Mouse (Mus musculus): ENCODE measurements around the gene Prpf3.
"Not testable (repeated sequence)": the region's sequence is repeated elsewhere in the genome, so short reads cannot be mapped to it uniquely, and the experiment has no call there.

Gene Prpf3

DNA sequence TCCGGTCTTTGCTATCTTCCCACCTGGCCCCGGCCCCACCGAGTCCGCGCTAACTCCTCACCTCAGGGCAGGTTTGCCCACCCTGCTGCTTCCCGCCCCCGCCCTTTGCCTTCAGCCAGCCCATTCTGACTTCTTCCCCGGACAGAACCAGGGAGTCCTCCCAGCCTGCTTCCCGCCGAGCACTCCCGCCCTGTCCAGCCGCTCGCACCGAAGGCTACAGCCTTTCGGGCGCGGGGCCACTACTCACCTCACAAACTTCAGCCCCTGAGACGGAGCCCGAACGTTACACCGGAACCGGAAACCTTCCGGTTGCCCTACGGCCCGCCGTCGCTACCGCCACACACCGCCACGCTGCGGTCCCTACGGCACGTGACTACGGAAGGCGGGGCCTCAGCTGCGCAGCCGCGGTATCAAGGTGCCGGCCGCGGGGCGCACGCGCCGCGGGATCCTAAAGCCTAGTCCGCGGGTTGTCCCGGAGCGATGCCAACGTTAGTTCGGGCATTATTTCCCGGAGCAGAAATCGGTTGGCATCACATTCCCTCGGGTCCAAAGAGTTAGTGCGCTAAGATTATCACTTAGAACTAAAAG, at the start of gene Prpf3:
Gene Prpf3, minus strand, starts transcription at position 384 of the 588 bp plus-strand sequence.
- DNase-seq = peak; percentile 96 to 98

- DNase-seq = peak; percentile 41 to 51
Observed at GRCm38 (mm10) chr3:95904568-95904967, 48.9 kb upstream of the Prpf3 start, which contains the start of gene Car14. Gene Car14, minus strand, starts transcription at chr3:95904691.

- peak in 1 of 2 experiments; percentile 51 for DNase-seq
Observed at GRCm38 (mm10) chr3:95903753-95904502, 48.2 kb upstream of the Prpf3 start.

GRCm38 (mm10) chr3:95902643-95903042, 47.0 kb upstream of the Prpf3 start:
- no peak for DNase-seq

DNA sequence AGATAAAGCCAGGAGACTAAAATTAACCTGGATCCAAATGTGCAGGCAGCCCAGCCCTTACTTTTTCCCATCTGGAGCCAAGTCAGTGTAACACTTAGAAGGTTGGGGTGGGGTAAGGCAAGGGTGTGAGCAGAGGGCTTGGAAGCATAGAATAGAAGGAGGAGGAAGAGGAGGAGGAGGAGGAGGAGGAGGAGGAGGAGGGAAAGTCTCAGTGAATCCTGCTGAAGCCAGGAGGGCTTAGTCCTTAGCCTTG, 46.6 kb upstream of the Prpf3 start:
- DNase-seq = no peak

DNA sequence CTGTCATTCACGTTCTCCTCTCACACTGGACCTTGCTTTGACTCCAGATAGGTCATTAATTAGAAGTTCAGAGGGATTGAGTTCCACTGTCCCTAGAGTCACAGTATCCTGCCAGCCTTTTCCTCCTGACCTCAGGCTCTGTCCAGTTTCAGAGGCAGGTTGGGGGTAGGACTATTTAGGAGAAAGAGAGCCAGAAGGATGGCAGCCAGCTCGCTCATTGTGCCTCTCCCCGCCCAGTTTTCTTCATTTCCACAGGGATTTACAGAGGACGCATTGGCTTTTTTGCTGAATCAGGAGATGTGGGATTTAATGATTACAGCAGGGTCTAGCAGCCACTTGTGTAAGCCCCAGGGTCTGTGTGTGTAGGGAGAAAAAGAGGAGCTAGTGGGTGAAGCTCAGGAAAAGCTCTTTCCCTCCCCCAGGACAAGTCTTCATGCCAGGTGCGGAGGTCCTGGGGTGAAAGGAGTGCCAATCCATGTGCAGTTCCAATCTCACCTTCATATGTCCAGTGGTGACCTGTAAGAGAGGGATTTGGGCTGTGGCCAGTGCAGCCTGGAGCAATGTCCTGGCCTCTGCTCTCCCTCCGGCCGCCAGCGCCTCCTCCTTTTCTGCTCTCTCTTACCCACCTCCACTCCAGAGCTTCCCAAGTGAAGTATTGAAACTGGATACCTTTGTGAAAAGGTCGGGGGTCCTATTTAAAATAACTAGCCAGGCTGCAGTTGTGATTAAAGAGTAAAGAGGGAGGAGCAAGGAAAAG, 46.1 kb upstream of the Prpf3 start:
- peak in 1 of 2 experiments; percentile 55 for DNase-seq

GRCm38 (mm10) chr3:95899800-95900524, 44.3 kb upstream of the Prpf3 start:
- DNase-seq = no peak

DNA sequence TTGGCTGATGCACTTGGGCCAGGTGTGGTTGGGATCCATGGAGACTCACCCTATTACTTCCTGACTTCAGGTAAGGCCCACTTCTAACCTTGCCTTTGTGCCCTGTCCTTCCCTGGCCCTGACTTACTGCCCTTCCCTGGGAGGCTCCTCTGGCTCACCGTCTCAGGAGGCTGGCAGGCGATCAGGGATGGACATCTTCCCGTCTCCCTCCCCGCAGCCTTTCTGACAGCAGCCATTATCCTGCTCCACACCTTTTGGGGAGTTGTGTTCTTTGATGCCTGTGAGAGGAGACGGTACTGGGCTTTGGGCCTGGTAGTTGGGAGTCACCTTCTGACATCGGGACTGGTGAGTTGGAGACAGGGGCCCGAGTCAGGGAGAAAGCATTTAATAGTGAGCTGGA, 39.8 kb upstream of the Prpf3 start:
- DNase-seq = not testable (repeated sequence)

- peak; percentile 77 to 84 for DNase-seq
Observed at GRCm38 (mm10) chr3:95894317-95895160, 38.9 kb upstream of the Prpf3 start.

DNA sequence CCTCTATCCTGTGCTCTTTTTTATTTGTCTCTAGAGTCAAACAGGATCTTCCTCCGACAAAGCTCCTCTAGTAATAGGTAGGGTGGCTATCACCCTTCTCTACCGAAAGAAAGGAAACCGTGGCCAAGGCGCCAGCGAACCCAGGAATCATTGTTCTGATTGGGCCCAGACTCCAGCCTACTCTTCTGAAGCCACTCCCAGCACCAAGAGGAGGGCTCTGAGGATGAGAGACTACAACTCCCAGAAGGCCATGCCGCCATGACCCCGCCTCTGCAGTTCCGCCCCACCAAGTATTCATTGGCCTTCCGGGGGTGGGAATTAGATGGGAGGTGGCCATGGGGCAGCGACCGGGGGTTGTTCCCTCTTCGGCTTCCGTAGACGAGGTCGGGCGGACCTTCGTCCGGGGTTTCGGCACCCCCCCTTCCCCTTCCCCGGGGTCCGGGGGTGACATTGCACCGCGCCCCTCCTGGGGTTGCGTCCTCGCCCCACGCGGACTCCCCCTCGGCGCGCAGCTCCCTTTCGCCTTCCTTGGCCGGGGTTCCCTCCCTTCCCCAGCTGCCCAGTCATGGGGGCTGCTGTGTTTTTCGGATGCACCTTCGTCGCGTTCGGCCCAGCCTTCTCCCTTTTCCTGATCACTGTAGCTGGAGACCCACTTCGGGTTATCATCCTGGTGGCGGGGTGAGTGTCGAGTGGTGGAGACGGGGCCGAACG, 38.1 kb upstream of the Prpf3 start, which contains the start of gene Aph1a:
Gene Aph1a, plus strand, starts transcription at position 364 of the 711 bp plus-strand sequence.
- DNase-seq = peak; percentile 95 to 97

DNA sequence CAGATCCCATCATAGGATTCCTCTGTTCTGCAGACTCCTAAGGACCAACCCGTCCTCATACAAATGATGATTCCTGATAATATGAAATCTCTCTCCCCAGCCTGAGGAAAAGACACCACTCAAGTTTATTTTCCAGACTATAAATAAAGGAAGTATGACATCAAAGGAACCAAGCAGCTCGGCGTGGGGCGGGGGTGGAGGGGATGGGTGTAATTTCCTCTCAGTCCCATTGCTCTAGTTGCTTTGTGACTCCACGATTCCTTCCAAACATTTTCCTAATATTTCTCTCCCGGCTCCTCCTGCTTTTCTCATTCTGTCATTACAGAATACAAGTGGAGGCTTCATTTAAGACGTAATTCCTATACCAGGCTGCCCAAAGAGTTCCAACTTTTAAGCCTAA, 37.4 kb upstream of the Prpf3 start:
- DNase-seq = peak; percentile 42 to 59

DNA sequence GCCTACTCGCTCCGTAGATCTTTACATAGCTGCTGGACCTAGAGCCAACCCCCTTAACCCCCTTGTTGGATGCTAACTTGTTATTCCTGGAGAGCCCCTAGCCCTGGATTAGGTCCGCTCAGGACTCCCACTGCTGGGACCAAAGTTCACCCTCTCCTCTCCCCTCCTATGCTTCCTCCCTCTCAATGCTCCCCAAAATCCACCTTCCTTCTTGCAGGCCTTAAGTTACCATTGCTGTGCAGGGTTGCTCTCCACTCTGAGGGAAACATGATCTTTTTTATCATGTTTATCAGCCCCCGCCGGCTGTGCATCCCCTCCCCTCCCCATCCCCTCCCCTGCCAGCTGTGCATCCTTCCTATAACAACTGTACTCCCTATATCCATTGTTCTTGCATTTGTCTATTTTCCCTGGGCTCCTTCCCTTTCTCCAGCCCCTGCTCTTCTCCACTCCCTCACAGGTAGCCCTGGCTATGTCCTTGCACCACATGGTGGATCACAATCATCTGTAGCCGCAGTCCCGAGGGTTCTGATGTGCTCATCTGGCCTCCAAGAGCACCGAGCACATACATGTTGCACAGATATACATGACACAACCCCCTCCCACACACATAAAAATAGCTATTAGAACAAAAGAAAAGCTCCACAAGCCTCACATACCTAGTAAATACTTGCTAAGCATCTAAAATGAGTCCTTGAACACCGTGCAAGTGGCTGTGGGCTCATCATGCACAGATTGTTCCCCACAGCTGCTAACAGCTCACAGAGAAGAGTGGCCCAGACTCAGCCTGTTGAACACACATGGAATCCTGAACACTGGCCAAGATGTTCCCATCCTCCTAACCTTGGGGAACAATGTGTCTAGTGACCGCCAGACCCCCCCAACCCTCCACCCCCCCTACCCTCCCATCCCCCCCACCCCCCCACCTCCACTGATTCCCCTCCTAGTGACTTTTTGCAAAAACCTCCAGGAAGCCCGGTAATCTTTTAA, 36.7 kb upstream of the Prpf3 start:
- DNase-seq = no peak

- peak; percentile 66 to 77 for DNase-seq
Observed at GRCm38 (mm10) chr3:95891211-95892065, 35.8 kb upstream of the Prpf3 start, which contains the start of gene BC028528. Gene BC028528, minus strand, starts transcription at chr3:95892005.

DNA sequence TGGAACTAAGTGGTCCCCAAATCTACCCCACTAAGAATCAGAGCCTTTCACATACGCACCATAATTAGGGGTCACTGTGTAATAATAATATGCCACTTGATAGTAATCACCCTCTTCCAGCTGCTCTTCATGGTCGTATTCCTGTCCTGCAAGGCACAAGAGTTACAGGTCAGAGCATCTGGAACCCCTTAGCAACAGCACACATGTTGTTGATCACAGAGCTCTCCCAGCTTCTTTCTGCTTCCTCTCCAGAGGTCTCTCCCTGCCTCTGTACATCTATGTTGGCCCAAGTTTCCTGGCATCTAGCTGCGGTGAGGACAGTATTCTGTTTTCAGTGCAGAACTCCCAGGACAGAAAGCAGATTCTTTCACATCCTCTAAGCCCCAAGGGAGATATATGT, 34.0 kb upstream of the Prpf3 start:
- DNase-seq = no peak

DNA sequence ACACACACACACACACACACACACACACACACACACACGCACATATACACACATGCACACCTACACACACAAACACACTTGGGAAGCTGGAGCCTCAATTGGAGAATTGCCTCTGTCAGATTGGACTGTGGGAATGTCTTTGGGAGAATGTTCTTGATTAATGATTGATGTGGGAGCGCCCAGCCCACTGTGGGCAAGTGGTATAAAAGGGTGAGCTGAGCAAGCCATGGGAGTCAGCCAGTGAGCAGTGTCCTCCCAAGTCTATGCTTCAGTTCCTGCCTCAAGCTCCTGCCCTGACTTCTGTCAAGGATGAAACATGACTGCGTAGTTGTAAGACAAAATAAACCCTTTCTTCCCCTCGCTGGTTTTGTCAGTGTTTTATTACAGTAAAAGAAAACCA, 31.9 kb upstream of the Prpf3 start:
- peak; percentile 51 to 62 for DNase-seq

DNA sequence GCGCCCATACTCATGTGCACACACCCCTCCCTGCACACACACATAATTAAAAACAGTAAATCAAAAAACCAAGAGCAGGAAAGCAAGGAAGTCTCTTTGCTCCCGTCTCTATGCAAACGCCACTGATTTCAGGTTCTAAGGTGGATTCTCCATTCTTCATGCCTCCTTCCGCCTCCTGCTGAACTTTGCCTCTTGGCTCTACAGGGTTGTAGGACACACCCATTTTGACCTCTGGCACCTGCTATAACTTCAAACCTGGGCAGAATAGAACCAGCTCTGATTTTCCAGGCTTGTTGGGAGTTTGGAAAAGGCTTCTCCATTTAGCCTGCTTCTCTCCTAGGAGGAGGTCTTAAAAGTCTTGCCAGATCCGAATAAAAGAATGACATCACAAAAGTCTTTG, 28.7 kb upstream of the Prpf3 start:
- DNase-seq = no peak

DNA sequence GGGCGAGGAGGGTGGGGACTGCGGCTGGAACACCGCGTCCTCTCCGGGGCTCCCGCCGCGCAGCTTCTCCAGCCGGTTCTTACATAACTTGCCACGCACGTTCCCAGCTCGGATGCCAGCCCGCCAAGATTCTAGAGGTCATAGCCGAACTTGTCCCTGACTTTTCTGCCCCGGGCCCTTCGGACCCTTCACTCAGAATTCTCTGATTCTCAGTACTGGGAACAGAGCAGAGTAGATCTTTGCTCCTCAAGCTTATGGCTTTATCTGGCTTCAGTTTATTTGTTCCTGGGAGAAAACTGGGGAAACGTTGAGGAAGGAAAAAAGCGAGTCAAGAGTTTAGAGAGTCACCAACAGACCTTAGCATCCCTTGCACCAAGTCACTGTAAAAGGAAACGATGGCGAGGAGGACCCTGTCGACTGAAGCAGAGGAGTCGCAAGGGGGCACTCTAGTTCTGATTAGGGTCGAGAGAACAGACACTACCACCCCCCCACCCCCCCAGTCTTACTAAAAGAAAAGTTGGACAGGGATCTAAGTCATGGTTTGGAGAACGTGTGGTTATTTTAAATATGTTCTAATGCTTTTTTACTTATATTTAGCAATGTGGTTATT, 27.2 kb upstream of the Prpf3 start:
- DNase-seq = peak; percentile 86 to 91

- peak; percentile 93 to 96 for DNase-seq
Observed at GRCm38 (mm10) chr3:95881979-95882815, 26.5 kb upstream of the Prpf3 start, which contains the start of gene Ciart. Gene Ciart, minus strand, starts transcription at chr3:95882251.
